Mouse (Mus musculus): ENCODE results near the gene Taf1a. TPM values are rescaled to one million over a fixed set of nuclear protein-coding genes. Genes with fewer than 3 reads are reported as not detected.

Taf1a gene
- polyA plus RNA-seq, 1 experiment from 2014 or later = 20.2 TPM

- Histone ChIP-seq H3K27me3 (ENCODE audit: control insufficient read depth, insufficient read depth, low read length) (no peaks in the 10 kb centered on the region), H3K4me2 (replicated peaks; ENCODE audit: low read depth, low read length) (no peak overlapping the region), H3K4me1 (replicated peaks; ENCODE audit: control insufficient read depth, insufficient read depth, low read length) (no peaks in the 10 kb centered on the region; the same call in 1 of the 2 replicates), H3K9ac (ENCODE audit: low read depth, low read length) (no peak overlapping the region), H3K36me3 (ENCODE audit: control insufficient read depth, insufficient read depth, low read length) (peaks cover 5% of the 10 kb centered on the region; the same call in 1 of the 2 replicates), H3K4me3 (ENCODE audit: low read depth, low read length) (no peak overlapping the region), H3K9me3 (ENCODE audit: control insufficient read depth, low read length) (no peaks in the 10 kb centered on the region), H3K27ac (ENCODE audit: low read depth, low read length) (no peak overlapping the region)
- DNase-seq (ENCODE audit: low spot score) = no peak
- no peak for ATAC-seq (ENCODE audit: low FRiP score)
- 95% methylated on average over 14 of the region's 14 CpGs for WGBS
Observed at GRCm38 (mm10) chr1:183362729-183363576, 25.8 kb upstream of the Taf1a start.

GRCm38 (mm10) chr1:183363577-183363867 lies 25.3 kb upstream of the Taf1a start:
- 93% methylated on average over 5 of the region's 5 CpGs for WGBS
- H3K36me3 ChIP-seq (ENCODE audit: control insufficient read depth, insufficient read depth, low read length) = peaks cover 5% of the 10 kb centered on the region; the same call in 1 of the 2 replicates

GRCm38 (mm10) chr1:183366361-183366760 lies 22.4 kb upstream of the Taf1a start:
- Histone ChIP-seq H3K36me3 (ENCODE audit: control insufficient read depth, insufficient read depth, low read length) (peaks cover 5% of the 10 kb centered on the region; the same call in 1 of the 2 replicates), H3K27ac (ENCODE audit: low read depth, low read length) (no peak overlapping the region), H3K9ac (ENCODE audit: low read depth, low read length) (no peak overlapping the region), H3K27me3 (ENCODE audit: control insufficient read depth, insufficient read depth, low read length) (no peaks in the 10 kb centered on the region), H3K9me3 (ENCODE audit: control insufficient read depth, low read length) (no peaks in the 10 kb centered on the region), H3K4me1 (replicated peaks; ENCODE audit: control insufficient read depth, insufficient read depth, low read length) (no peaks in the 10 kb centered on the region; the same call in 1 of the 2 replicates), H3K4me3 (ENCODE audit: low read depth, low read length) (no peak overlapping the region), H3K4me2 (replicated peaks; ENCODE audit: low read depth, low read length) (no peak overlapping the region)
- WGBS = 89% methylated on average over 5 of the region's 5 CpGs
- DNase-seq (ENCODE audit: low spot score) (no peak), ATAC-seq (ENCODE audit: low FRiP score) (no peak)

More at GRCm38 (mm10) chr1:183363577-183363867, 25.3 kb upstream of the Taf1a start:
- Histone ChIP-seq H3K27ac (ENCODE audit: low read depth, low read length) (no peak overlapping the region), H3K27me3 (ENCODE audit: control insufficient read depth, insufficient read depth, low read length) (no peaks in the 10 kb centered on the region), H3K4me1 (replicated peaks; ENCODE audit: control insufficient read depth, insufficient read depth, low read length) (no peaks in the 10 kb centered on the region; the same call in 1 of the 2 replicates), H3K4me3 (ENCODE audit: low read depth, low read length) (no peak overlapping the region), H3K9ac (ENCODE audit: low read depth, low read length) (no peak overlapping the region), H3K4me2 (replicated peaks; ENCODE audit: low read depth, low read length) (no peak overlapping the region), H3K9me3 (ENCODE audit: control insufficient read depth, low read length) (no peaks in the 10 kb centered on the region)
- ATAC-seq (ENCODE audit: low FRiP score) = no peak
- no peak for DNase-seq (ENCODE audit: low spot score)

- Histone ChIP-seq H3K36me3 (ENCODE audit: control insufficient read depth, insufficient read depth, low read length) (peaks cover 5% of the 10 kb centered on the region; the same call in 1 of the 2 replicates), H3K4me2 (replicated peaks; ENCODE audit: low read depth, low read length) (peak overlapping the region; percentile 91), H3K9me3 (ENCODE audit: control insufficient read depth, low read length) (no peaks in the 10 kb centered on the region), H3K4me3 (ENCODE audit: low read depth, low read length) (peak overlapping the region; percentile 90), H3K27ac (ENCODE audit: low read depth, low read length) (no peak overlapping the region), H3K9ac (ENCODE audit: low read depth, low read length) (peak overlapping the region; percentile 90), H3K4me1 (replicated peaks; ENCODE audit: control insufficient read depth, insufficient read depth, low read length) (no peaks in the 10 kb centered on the region; the same call in 1 of the 2 replicates), H3K27me3 (ENCODE audit: control insufficient read depth, insufficient read depth, low read length) (no peaks in the 10 kb centered on the region)
- ATAC-seq (ENCODE audit: low FRiP score) (peak; percentile 84), DNase-seq (ENCODE audit: low spot score) (peak; percentile 47)
- 3% methylated on average over 51 of the region's 56 CpGs for WGBS
Observed at GRCm38 (mm10) chr1:183368601-183369400, 20.0 kb upstream of the Taf1a start.

GRCm38 (mm10) chr1:183369427-183370014 lies 19.3 kb upstream of the Taf1a start, which contains the start of gene Mia3:
TSS of gene Mia3 (minus strand) at chr1:183369553.
- under 1% methylated on average over 36 of the region's 51 CpGs for WGBS
- Histone ChIP-seq H3K27me3 (ENCODE audit: control insufficient read depth, insufficient read depth, low read length) (no peaks in the 10 kb centered on the region), H3K9ac (ENCODE audit: low read depth, low read length) (peak within 1 kb of the TSS; percentile 90), H3K27ac (ENCODE audit: low read depth, low read length) (peak within 1 kb of the TSS; percentile 37; the same call in 1 of the 2 replicates), H3K4me1 (replicated peaks; ENCODE audit: control insufficient read depth, insufficient read depth, low read length) (no peaks in the 10 kb centered on the region; the same call in 1 of the 2 replicates), H3K4me3 (ENCODE audit: low read depth, low read length) (peak within 1 kb of the TSS; percentile 90), H3K36me3 (ENCODE audit: control insufficient read depth, insufficient read depth, low read length) (no peaks in the 10 kb centered on the region; the same call in 1 of the 2 replicates), H3K4me2 (replicated peaks; ENCODE audit: low read depth, low read length) (peak within 1 kb of the TSS; percentile 91), H3K9me3 (ENCODE audit: control insufficient read depth, low read length) (no peaks in the 10 kb centered on the region)
- peak; percentile 91 for DNase-seq (ENCODE audit: low spot score)
- ATAC-seq (ENCODE audit: low FRiP score) = peak; percentile 98

GRCm38 (mm10) chr1:183374728-183375127 lies 14.1 kb upstream of the Taf1a start:
- Histone ChIP-seq H3K9me3 (ENCODE audit: control insufficient read depth, low read length) (no peaks in the 10 kb centered on the region), H3K27me3 (ENCODE audit: control insufficient read depth, insufficient read depth, low read length) (no peaks in the 10 kb centered on the region), H3K4me1 (replicated peaks; ENCODE audit: control insufficient read depth, insufficient read depth, low read length) (no peaks in the 10 kb centered on the region), H3K36me3 (ENCODE audit: control insufficient read depth, insufficient read depth, low read length) (no peaks in the 10 kb centered on the region), H3K27ac (ENCODE audit: low read depth, low read length) (no peak overlapping the region), H3K9ac (ENCODE audit: low read depth, low read length) (no peak overlapping the region), H3K4me3 (ENCODE audit: low read depth, low read length) (no peak overlapping the region), H3K4me2 (replicated peaks; ENCODE audit: low read depth, low read length) (no peak overlapping the region)
- DNase-seq (ENCODE audit: low spot score) (no peak), ATAC-seq (ENCODE audit: low FRiP score) (no peak)
- WGBS = 75% methylated on average over 5 of the region's 5 CpGs

- DNase-seq (ENCODE audit: low spot score) (no peak), ATAC-seq (ENCODE audit: low FRiP score) (no peak)
- H3K27me3 ChIP-seq (ENCODE audit: control insufficient read depth, insufficient read depth, low read length) = no peaks in the 10 kb centered on the region
- no peak overlapping the region for H3K27ac ChIP-seq (ENCODE audit: low read depth, low read length)
- no peak overlapping the region for H3K4me2 ChIP-seq (replicated peaks; ENCODE audit: low read depth, low read length)
- H3K4me1 ChIP-seq (replicated peaks; ENCODE audit: control insufficient read depth, insufficient read depth, low read length) = no peaks in the 10 kb centered on the region
- no peaks in the 10 kb centered on the region for H3K36me3 ChIP-seq (ENCODE audit: control insufficient read depth, insufficient read depth, low read length)
- H3K9ac ChIP-seq (ENCODE audit: low read depth, low read length) = no peak overlapping the region
- H3K9me3 ChIP-seq (ENCODE audit: control insufficient read depth, low read length) = no peaks in the 10 kb centered on the region
- WGBS = 77% methylated on average over 4 of the region's 4 CpGs
- no peak overlapping the region for H3K4me3 ChIP-seq (ENCODE audit: low read depth, low read length)
Observed at GRCm38 (mm10) chr1:183377045-183377444, 11.7 kb upstream of the Taf1a start.

GRCm38 (mm10) chr1:183378321-183378941 lies 10.3 kb upstream of the Taf1a start:
- Histone ChIP-seq H3K4me2 (replicated peaks; ENCODE audit: low read depth, low read length) (no peak overlapping the region), H3K36me3 (ENCODE audit: control insufficient read depth, insufficient read depth, low read length) (no peaks in the 10 kb centered on the region), H3K9me3 (ENCODE audit: control insufficient read depth, low read length) (no peaks in the 10 kb centered on the region), H3K27ac (ENCODE audit: low read depth, low read length) (no peak overlapping the region), H3K4me1 (replicated peaks; ENCODE audit: control insufficient read depth, insufficient read depth, low read length) (no peaks in the 10 kb centered on the region), H3K27me3 (ENCODE audit: control insufficient read depth, insufficient read depth, low read length) (0 out of 2 replicates have a peak, but pooled peaks cover 2% of the 10 kb centered on the region), H3K4me3 (ENCODE audit: low read depth, low read length) (no peak overlapping the region), H3K9ac (ENCODE audit: low read depth, low read length) (no peak overlapping the region)
- no peak for ATAC-seq (ENCODE audit: low FRiP score)
- 88% methylated on average over 10 of the region's 10 CpGs for WGBS
- no peak for DNase-seq (ENCODE audit: low spot score)
